Mouse (Mus musculus): ENCODE results near the gene Papola.

DNA sequence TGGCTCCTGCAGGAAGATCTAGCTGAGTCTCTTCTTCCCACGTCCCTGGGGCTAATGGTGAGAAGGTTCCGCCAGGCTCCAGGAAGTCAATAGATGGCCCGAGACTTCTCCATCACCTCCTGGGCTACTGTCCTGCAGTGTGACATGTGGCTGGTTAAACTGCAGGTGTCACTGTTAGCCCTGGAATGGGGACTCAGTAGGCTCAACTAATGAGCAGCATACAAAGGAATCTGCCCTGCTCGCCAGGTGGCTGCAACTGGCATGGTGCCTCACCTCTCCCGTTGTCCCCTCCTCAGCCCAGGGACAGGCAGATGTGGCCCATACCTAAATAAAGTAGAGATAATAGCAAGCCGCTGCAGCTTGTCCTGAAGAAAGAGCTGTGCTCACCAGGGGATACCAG lies 70.1 kb downstream of the Papola start:
- TF ChIP-seq POLR2A (IDR thresholded peaks at IDR 0.05; ENCODE audit: borderline replicate concordance, extremely low read depth, insufficient read depth, insufficient read length, poor library complexity, severe bottlenecking) (no peak), CTCF (IDR thresholded peaks at IDR 0.05; ENCODE audit: borderline replicate concordance, extremely low read depth, insufficient read depth, insufficient read length) (peak; percentile 74; the same call in 1 of the 2 replicates)

Data from brain, embryonic 14.5 days (tissue).